Mouse (Mus musculus): ENCODE data around the gene Sik3.
A peak's percentile ranks its signal among the peaks of the same experiment; 100 is the strongest.
"Not testable (repeated sequence)": the region's sequence is repeated elsewhere in the genome, so short reads cannot be mapped to it uniquely, and the experiment has no call there.

Sik3 gene

GRCm38 (mm10) chr9:46150890-46151703, 138.5 kb downstream of the Sik3 start:
- DNase-seq (ENCODE audit: low spot score in 2 of 2), result no peak

- DNase-seq (ENCODE audit: low spot score in 2 of 2), result no peak
Measured at GRCm38 (mm10) chr9:46151704-46152040, 139.1 kb downstream of the Sik3 start.

- no peak for DNase-seq (ENCODE audit: low spot score in 2 of 2)
Measured at GRCm38 (mm10) chr9:46152067-46153015, 139.7 kb downstream of the Sik3 start.

GRCm38 (mm10) chr9:46154469-46154868, 141.8 kb downstream of the Sik3 start:
- DNase-seq (ENCODE audit: low spot score in 2 of 2), result no peak

DNA sequence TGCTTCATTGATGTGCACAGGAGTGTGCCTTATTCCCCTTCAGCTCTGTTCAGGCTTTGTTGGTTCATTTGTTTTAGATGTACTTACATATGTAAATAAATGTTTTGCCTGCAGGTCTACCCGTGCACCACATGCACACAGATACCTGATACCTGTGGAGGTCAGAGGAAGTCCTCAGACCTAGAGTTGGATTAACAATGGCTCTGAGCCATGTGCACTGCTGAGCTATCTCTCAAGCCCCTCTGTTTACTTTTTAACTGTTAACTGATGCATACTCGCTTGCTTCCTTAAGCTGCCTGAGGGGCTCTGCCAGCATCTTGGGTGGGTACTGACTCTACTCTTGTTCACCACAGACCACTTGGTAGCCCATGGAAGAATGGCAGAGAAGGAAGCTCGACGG, 142.4 kb downstream of the Sik3 start:
- no peak for DNase-seq (ENCODE audit: low spot score in 2 of 2)

GRCm38 (mm10) chr9:46155818-46156217, 143.2 kb downstream of the Sik3 start:
- not testable (repeated sequence) for DNase-seq (ENCODE audit: low spot score in 2 of 2)

- no peak for DNase-seq (ENCODE audit: low spot score in 2 of 2)
Measured at GRCm38 (mm10) chr9:46156711-46157110, 144.1 kb downstream of the Sik3 start.

DNA sequence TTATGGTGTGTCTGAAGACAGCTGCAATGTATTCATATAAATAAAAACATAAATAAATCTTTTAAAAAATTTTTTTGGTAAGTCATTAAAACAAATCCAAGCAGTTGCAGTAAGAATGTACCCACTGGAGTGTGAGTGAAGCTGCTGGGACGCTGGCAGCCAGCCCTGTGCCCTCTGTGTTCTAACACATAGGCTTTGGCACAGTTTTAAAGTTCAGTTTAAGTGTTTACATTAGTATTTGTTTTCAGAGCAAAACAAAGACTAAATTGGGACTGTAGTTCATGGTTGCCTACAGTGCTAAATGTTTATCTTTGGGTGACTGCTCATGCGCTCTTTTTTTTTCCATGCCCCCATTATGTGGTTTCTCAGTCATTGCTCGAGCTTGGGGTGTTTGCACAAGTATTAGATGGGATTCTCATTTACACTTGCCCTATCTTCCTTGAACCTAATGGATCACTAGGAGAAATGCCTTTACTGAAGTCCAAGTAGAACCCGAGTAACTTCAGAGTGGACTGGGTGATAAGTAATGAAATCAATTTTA, 145.7 kb downstream of the Sik3 start:
- DNase-seq (ENCODE audit: low spot score in 2 of 2), result no peak

GRCm38 (mm10) chr9:46163430-46163829, 150.8 kb downstream of the Sik3 start:
- DNase-seq (ENCODE audit: low spot score in 2 of 2), result no peak

DNA sequence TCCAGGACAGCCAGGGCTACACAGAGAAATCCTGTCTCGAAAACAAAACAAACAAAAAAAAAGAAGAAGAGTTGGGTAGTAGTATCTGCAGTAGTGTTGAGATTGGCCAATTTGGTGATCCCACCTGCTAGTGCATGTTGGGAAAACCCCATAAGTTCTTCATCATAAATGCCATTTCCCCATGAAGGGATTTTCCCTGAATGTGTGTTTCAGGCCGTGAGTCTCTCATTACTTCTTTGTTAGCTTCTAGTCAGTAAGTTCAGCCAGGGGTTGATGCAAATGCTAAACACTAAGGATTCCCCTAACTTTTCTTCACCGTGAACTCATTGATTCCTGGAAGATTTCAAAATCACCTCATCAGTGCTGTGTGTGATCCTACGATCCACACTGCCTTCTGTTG, 156.2 kb downstream of the Sik3 start:
- DNase-seq (ENCODE audit: low spot score in 2 of 2), result no peak

- DNase-seq (ENCODE audit: low spot score in 2 of 2), result no peak
Measured at GRCm38 (mm10) chr9:46172251-46172650, 159.6 kb downstream of the Sik3 start.

DNA sequence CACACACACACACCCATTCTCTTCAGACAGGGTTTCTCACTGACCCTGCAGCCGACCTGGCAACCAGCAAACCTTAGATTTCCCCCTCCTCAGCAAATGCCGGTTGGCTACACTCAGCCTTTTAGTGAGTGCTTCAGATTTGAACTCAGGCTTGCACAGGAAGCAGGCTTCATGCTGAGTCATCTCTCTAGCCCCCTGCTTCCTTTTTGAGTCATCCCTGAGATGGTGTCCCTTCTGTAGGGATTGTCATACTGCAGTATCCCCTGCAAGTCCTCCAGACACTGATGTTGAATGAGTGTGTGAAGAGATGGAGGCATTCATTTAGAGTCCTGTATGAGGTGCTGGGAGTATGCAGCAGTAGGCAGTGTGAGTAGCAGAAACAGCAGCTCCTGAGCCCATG, 160.3 kb downstream of the Sik3 start:
- no peak for DNase-seq (ENCODE audit: low spot score in 2 of 2)

DNA sequence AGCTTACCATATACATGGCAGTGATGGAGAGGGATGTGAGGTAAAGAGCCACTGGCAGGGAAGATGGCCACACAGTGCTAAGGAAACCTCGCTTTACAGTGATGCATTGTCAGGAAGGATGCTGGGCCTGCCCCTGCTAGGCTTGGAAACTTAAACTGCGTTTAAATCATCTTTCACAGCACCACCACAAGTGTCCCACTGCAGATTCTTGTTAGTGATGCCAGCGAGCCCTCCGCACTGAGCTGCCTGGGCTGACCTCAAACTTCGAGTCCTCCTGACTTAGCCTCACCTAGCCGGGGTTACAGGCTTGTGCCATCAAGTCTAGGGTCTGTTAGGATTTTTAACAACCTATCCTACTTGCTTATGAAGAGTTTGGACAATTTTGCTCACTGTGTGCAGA, 161.3 kb downstream of the Sik3 start:
- DNase-seq (ENCODE audit: low spot score in 2 of 2), result no peak

DNA sequence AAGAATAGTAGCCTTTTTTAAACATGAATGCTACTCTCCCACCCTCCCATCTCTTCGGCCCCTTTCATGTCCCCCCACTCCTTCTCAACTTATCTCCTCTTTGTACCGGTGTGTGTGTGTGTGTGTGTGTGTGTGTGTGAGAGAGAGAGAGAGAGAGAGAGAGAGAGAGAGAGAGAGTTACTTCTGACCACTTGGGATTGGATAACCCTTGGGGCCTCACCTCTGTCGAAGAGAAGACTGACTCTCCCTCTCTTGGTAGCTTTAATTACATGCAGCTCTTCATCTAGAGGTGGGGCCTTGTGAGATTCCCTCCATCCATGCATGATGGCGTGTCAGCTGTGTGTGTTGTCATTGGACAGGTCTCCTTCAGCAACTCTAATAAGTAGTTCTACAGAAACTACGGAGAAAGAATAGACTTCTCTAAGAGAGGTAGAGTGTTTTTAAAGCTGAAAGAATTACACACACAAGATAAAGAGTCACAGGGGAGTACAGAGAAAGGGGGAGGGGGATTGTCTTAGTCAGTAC, 162.2 kb downstream of the Sik3 start:
- DNase-seq (ENCODE audit: low spot score in 2 of 2), result no peak

GRCm38 (mm10) chr9:46175300-46175699, 162.7 kb downstream of the Sik3 start:
- DNase-seq (ENCODE audit: low spot score in 2 of 2), result peak in 1 of 2 experiments; percentile 63

- DNase-seq (ENCODE audit: low spot score in 2 of 2), result no peak
Measured at GRCm38 (mm10) chr9:46175938-46176375, 163.3 kb downstream of the Sik3 start.

DNA sequence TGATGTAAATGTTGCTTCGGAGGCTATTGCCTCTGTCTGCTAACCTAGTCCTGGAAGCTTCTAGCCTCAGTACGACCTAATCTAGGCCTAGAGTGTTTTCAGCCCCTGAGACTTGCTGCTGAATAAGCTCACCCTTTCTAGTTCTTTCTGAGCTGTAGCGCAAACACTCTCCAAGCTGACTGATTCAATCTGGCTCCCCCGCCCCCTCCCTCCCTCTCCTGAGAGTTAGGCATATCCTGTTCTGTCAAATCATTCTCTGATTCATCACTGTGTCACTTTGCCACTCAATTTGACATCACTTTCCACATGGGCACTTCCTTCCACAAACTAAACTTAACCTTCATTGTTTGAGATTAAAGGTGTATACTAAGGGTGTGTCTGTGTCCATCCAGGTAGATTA, 164.0 kb downstream of the Sik3 start:
- DNase-seq (ENCODE audit: low spot score in 2 of 2), result no peak

DNA sequence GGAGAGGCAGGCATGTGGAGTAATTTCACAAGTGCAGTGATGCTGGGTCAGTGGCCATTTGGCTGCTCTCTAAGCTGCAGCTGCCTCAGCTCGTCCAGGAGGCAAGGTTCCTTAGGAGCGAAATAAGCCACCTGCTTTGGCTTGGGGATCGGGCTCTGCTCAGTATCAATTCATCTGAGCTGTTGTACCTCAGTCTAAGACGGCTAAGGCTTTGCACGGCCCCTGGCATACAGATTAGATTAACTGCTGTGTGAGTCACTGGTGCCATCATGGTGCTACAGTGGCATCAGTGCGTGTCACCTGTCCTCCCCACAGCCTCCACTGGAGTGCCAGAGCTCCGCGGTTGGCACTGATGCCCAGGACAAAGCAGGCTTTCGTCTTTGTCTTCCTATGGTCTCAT, 166.0 kb downstream of the Sik3 start:
- no peak for DNase-seq (ENCODE audit: low spot score in 2 of 2)

- DNase-seq (ENCODE audit: low spot score in 2 of 2), result no peak
Measured at GRCm38 (mm10) chr9:46181297-46181696, 168.7 kb downstream of the Sik3 start.

- DNase-seq (ENCODE audit: low spot score in 2 of 2), result no peak
Measured at GRCm38 (mm10) chr9:46184542-46184941, 171.9 kb downstream of the Sik3 start.

- no peak for DNase-seq (ENCODE audit: low spot score in 2 of 2)
Measured at GRCm38 (mm10) chr9:46185191-46185590, 172.6 kb downstream of the Sik3 start.

DNA sequence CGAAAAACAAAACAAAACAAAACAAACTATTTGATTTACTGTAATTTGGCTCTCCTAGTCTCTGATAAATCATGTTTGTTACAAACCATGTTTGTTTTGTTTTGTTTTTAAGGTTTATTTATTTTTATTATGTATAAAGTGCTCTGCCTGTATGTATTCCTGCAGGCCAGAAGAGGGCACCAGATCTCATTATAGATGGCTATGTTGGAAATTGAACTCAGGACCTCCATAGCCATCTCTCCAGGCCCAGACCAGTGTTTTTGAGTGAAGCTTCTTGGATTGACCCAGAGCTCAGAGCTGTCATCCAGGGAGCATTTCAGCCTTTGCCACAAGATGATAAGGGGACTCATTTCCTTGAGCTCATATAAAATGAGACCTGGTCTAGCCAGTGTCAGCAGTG, 173.8 kb downstream of the Sik3 start:
- DNase-seq (ENCODE audit: low spot score in 2 of 2), result no peak

All from spleen, postnatal 4 days (tissue).